Mouse (Mus musculus): ENCODE data around the gene Zfp316. TPM values are rescaled to one million over a fixed set of nuclear protein-coding genes. Genes with fewer than 3 reads are reported as not detected.

Gene Zfp316
- polyA plus RNA-seq, 1 experiment from 2014 or later: 9.4 TPM

DNA sequence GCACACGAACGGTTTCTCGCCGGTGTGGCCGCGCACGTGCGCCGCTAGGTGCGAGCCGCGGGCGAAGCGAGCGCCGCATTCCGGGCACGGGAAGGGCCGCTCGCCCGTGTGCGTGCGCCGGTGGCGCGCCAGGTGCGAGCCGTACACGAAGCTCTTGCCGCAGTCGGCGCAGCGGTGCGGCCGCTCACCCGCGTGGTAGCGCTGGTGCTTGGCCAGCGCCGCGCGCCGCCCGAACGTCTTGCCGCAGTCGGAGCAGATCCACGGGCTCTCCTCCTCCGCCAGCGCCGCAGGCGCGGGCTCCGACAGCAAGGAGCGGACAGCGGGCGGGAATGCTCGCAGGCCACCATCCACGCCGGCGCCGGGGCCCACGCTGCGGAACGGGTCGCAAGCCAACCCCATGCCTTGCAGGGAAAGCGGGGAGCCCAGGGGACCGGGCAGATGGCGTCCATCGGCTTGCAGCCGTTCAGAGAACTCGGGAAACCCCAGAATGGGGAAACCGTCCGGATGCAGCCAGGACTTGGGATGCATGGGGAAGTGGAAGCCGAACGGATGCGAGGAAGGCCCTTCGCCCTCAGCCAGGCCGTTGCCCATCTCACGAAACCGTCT lies 15.8 kb downstream of the Zfp316 start:
- 4% methylated on average over 74 of the region's 81 CpGs for WGBS
- peaks cover 93% of the 10 kb centered on the region for H3K36me3 ChIP-seq
- H3K27me3 ChIP-seq: peaks cover 77% of the 10 kb centered on the region
- H3K4me2 ChIP-seq: peak overlapping the region; percentile 53
- H3K27ac ChIP-seq: no peak overlapping the region
- H3K9me3 ChIP-seq: no peaks in the 10 kb centered on the region
- peak overlapping the region; percentile 32 for H3K4me3 ChIP-seq
- ATAC-seq (ENCODE audit: low FRiP score): 0 out of 2 replicates have a peak, but pooled peaks have one; percentile 11
- H3K9ac ChIP-seq: peak overlapping the region; percentile 60
- peaks cover 25% of the 10 kb centered on the region for H3K4me1 ChIP-seq (replicated peaks)

- Histone ChIP-seq H3K4me2 (peak overlapping the region; percentile 53), H3K9me3 (no peaks in the 10 kb centered on the region), H3K27ac (no peak overlapping the region), H3K9ac (peak overlapping the region; percentile 60), H3K4me1 (replicated peaks) (peaks cover 25% of the 10 kb centered on the region), H3K27me3 (peaks cover 71% of the 10 kb centered on the region), H3K4me3 (peak overlapping the region; percentile 32), H3K36me3 (peaks cover 93% of the 10 kb centered on the region)
- 4% methylated on average over 99 of the region's 103 CpGs for WGBS
- ATAC-seq (ENCODE audit: low FRiP score): no peak
These were observed 16.5 kb downstream of the Zfp316 start for GRCm38 (mm10) chr5:143253186-143253880.

- 30% methylated on average over 18 of the region's 18 CpGs for WGBS
- Histone ChIP-seq H3K9ac (no peak overlapping the region), H3K27me3 (peaks cover 66% of the 10 kb centered on the region), H3K27ac (no peak overlapping the region), H3K4me1 (replicated peaks) (peaks cover 25% of the 10 kb centered on the region), H3K36me3 (peaks cover 93% of the 10 kb centered on the region), H3K4me2 (no peak overlapping the region; the same call in 1 of the 2 replicates), H3K9me3 (no peaks in the 10 kb centered on the region), H3K4me3 (peak overlapping the region; percentile 32)
- ATAC-seq (ENCODE audit: low FRiP score): no peak
These were observed 17.0 kb downstream of the Zfp316 start for GRCm38 (mm10) chr5:143252791-143253185.

- H3K27me3 ChIP-seq: peaks cover 58% of the 10 kb centered on the region
- no peak for ATAC-seq (ENCODE audit: low FRiP score)
These were observed 17.8 kb downstream of the Zfp316 start for GRCm38 (mm10) chr5:143252039-143252438.

GRCm38 (mm10) chr5:143244926-143245325 lies 24.9 kb downstream of the Zfp316 start:
- Histone ChIP-seq H3K4me3 (no peak overlapping the region), H3K27ac (no peak overlapping the region), H3K27me3 (no peaks in the 10 kb centered on the region), H3K9ac (no peak overlapping the region), H3K9me3 (no peaks in the 10 kb centered on the region), H3K36me3 (peaks cover 99% of the 10 kb centered on the region), H3K4me1 (replicated peaks) (no peaks in the 10 kb centered on the region), H3K4me2 (no peak overlapping the region)
- ATAC-seq (ENCODE audit: low FRiP score): no peak
- WGBS: 98% methylated on average over 26 of the region's 26 CpGs

More at GRCm38 (mm10) chr5:143252039-143252438, 17.8 kb downstream of the Zfp316 start:
- peaks cover 92% of the 10 kb centered on the region for H3K36me3 ChIP-seq
- H3K4me2 ChIP-seq: no peak overlapping the region
- H3K4me1 ChIP-seq (replicated peaks): peaks cover 25% of the 10 kb centered on the region
- H3K4me3 ChIP-seq: no peak overlapping the region
- 47% methylated on average over 6 of the region's 6 CpGs for WGBS
- no peaks in the 10 kb centered on the region for H3K9me3 ChIP-seq
- no peak overlapping the region for H3K27ac ChIP-seq
- no peak overlapping the region for H3K9ac ChIP-seq

GRCm38 (mm10) chr5:143236036-143236435 lies 33.8 kb downstream of the Zfp316 start:
- ATAC-seq (ENCODE audit: low FRiP score): no peak
- Histone ChIP-seq H3K27me3 (no peaks in the 10 kb centered on the region), H3K4me1 (replicated peaks) (peaks cover 31% of the 10 kb centered on the region), H3K4me3 (peak overlapping the region; percentile 77), H3K36me3 (peaks cover 35% of the 10 kb centered on the region), H3K9ac (peak overlapping the region; percentile 88), H3K4me2 (peak overlapping the region; percentile 91), H3K27ac (no peak overlapping the region), H3K9me3 (no peaks in the 10 kb centered on the region)
- WGBS: 50% methylated on average over 9 of the region's 9 CpGs

- Histone ChIP-seq H3K4me3 (peak within 1 kb of the TSS; percentile 77), H3K4me2 (peak within 1 kb of the TSS; percentile 91), H3K36me3 (peaks cover 26% of the 10 kb centered on the region), H3K4me1 (replicated peaks) (peaks cover 31% of the 10 kb centered on the region), H3K9ac (peak within 1 kb of the TSS; percentile 88), H3K27ac (peak within 1 kb of the TSS; percentile 98), H3K27me3 (no peaks in the 10 kb centered on the region), H3K9me3 (no peaks in the 10 kb centered on the region)
- ATAC-seq (ENCODE audit: low FRiP score): peak; percentile 98
- under 1% methylated on average over 58 of the region's 58 CpGs for WGBS
These were observed 34.7 kb downstream of the Zfp316 start, which contains the start of gene Zfp12 for GRCm38 (mm10) chr5:143235028-143235693. Gene Zfp12 (plus strand): TSS chr5:143235163.

DNA sequence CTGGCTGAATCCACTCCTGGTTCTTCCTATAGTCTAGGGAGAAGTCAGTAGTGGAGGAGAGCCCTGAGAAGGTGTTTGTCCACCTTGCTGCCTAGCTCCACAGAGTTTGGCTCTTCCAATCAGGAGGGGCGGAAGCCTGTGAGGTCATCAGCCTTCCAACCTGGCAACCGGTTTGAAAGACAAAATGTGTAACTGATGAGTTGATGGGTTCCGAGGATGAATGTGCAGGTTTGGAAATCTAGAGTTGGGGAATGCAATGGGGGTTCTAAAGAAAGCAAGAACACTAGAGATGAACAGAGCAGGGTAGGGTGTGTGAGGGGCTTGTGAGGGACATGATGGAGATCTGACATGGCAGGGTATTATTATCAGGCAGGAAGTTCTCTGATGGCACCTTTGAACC lies 43.0 kb downstream of the Zfp316 start, which contains the start of gene Spdye4a:
Gene Spdye4a (minus strand): TSS at position 101 of the 400 bp plus-strand sequence.
- no peaks in the 10 kb centered on the region for H3K4me1 ChIP-seq (replicated peaks)
- no peak within 1 kb of the TSS for H3K4me2 ChIP-seq
- peaks cover 11% of the 10 kb centered on the region for H3K9me3 ChIP-seq
- no peak within 1 kb of the TSS for H3K27ac ChIP-seq
- no peaks in the 10 kb centered on the region for H3K36me3 ChIP-seq
- H3K9ac ChIP-seq: no peak within 1 kb of the TSS
- 89% methylated on average over 3 of the region's 3 CpGs for WGBS
- no peak within 1 kb of the TSS for H3K4me3 ChIP-seq
- no peaks in the 10 kb centered on the region for H3K27me3 ChIP-seq
- no peak for ATAC-seq (ENCODE audit: low FRiP score)

DNA sequence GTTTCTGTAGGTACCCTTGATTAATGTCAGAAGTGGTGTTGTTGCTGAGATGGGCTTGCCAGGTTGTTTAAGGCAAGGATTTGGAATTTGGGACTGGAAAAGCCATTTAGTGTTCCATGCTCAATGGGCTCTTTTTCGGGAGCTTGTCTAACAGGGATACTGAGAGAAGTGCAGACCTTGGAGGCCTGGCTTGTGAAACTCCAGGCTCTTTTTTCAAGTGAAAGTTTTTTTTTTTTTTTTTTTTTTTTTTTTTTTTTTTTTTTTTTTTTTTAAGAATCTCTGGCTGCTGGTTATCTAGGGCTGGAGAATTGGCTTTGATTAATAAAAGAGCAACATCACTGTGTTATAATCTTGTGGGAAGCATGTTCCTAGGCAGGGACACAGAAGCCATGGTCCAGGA lies 47.5 kb downstream of the Zfp316 start:
- no peak overlapping the region for H3K27ac ChIP-seq
- no peaks in the 10 kb centered on the region for H3K27me3 ChIP-seq
- no peak overlapping the region for H3K4me2 ChIP-seq
- ATAC-seq (ENCODE audit: low FRiP score): no peak
- H3K4me3 ChIP-seq: no peak overlapping the region
- H3K4me1 ChIP-seq (replicated peaks): no peaks in the 10 kb centered on the region
- H3K36me3 ChIP-seq: no peaks in the 10 kb centered on the region
- no peaks in the 10 kb centered on the region for H3K9me3 ChIP-seq
- 90% methylated on average over 1 of the region's 1 CpGs for WGBS
- no peak overlapping the region for H3K9ac ChIP-seq

DNA sequence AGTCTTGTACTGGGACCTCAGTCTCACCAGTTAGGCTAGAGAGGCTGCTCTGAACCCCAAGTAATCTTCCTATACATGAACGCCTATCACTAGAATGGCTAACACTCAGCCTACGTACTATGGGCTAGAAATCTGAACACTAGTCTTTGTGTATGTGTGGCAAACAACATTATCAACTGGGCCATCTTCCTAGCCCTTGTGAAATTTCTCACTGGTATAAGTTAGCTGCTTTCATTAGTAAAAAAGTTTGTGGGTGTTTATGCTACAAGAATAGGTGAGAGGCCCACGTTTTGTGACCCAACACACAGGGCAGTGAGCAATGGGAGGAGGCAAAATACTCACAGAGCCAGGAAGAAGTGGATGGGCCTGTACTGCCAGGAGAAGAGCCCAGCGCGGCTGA lies 48.8 kb downstream of the Zfp316 start:
- ATAC-seq (ENCODE audit: low FRiP score): no peak
- no peaks in the 10 kb centered on the region for H3K9me3 ChIP-seq
- H3K9ac ChIP-seq: no peak overlapping the region
- no peaks in the 10 kb centered on the region for H3K4me1 ChIP-seq (replicated peaks)
- no peak overlapping the region for H3K4me2 ChIP-seq
- H3K27me3 ChIP-seq: no peaks in the 10 kb centered on the region
- H3K27ac ChIP-seq: no peak overlapping the region
- WGBS: 88% methylated on average over 5 of the region's 5 CpGs
- no peak overlapping the region for H3K4me3 ChIP-seq
- H3K36me3 ChIP-seq: no peaks in the 10 kb centered on the region

DNA sequence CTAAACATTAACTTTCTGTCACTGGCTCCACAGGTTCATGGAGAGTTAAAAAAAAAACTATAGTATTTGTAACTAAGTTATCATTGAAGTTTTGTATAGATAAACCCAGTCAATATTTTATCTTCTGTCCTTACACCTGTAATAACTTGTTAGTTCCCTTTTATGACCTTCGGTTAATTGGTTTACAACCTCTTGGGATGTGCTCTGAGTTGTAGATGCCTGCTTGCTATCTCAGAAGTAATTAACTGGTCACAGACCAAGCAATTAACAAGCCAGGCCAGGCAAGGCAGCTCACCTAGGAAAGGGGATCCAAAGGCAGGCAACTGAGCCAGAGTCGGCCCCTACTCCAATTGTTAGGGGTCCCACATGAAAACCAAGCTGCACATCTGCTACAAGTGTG lies 56.0 kb downstream of the Zfp316 start:
- no peak overlapping the region for H3K9ac ChIP-seq
- H3K27ac ChIP-seq: no peak overlapping the region
- H3K9me3 ChIP-seq: peaks cover 1% of the 10 kb centered on the region
- no peaks in the 10 kb centered on the region for H3K36me3 ChIP-seq
- no peak overlapping the region for H3K4me2 ChIP-seq
- no peaks in the 10 kb centered on the region for H3K27me3 ChIP-seq
- ATAC-seq (ENCODE audit: low FRiP score): no peak
- no peaks in the 10 kb centered on the region for H3K4me1 ChIP-seq (replicated peaks)
- no peak overlapping the region for H3K4me3 ChIP-seq
- 91% methylated on average over 2 of the region's 2 CpGs for WGBS

DNA sequence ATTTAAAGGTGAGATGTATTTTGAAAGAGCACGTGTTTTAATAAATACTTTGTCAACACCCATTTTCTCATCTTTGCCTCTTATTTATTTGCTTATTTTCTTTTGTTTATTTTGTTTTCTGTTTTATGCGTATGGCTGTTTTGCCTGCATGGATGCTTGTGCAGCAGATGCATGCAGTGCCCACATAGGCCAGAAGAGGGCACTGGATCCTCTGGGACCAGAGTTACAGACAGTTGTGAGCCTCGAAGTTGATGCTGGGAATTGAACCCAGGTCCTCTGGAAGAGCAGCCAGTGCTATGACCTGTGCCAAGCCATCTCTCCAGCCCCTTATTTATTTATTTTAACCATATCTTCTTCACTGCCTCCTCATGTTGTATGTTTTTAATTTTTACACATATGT lies 64.8 kb downstream of the Zfp316 start:
- H3K36me3 ChIP-seq: no peaks in the 10 kb centered on the region
- H3K4me3 ChIP-seq: no peak overlapping the region
- WGBS: 71% methylated on average over 3 of the region's 3 CpGs
- no peak overlapping the region for H3K27ac ChIP-seq
- ATAC-seq (ENCODE audit: low FRiP score): no peak
- H3K9ac ChIP-seq: no peak overlapping the region
- H3K27me3 ChIP-seq: no peaks in the 10 kb centered on the region
- no peak overlapping the region for H3K4me2 ChIP-seq
- H3K9me3 ChIP-seq: peaks cover 5% of the 10 kb centered on the region
- no peaks in the 10 kb centered on the region for H3K4me1 ChIP-seq (replicated peaks)

All from hindbrain, embryonic 13.5 days (tissue).